Mouse (Mus musculus): ENCODE results near the gene Arhgap32. TPM values are rescaled to one million over a fixed set of nuclear protein-coding genes. Genes with fewer than 3 reads are reported as not detected.

Arhgap32 gene
- polyA plus RNA-seq, 1 experiment from 2014 or later: 4.3 TPM

GRCm38 (mm10) chr9:32253721-32254120, 137.8 kb downstream of the Arhgap32 start:
- 87% methylated on average over 4 of the region's 4 CpGs for WGBS
- Histone ChIP-seq H3K4me3 (no peak overlapping the region), H3K36me3 (peaks cover 65% of the 10 kb centered on the region), H3K27ac (no peak overlapping the region), H3K27me3 (ENCODE audit: insufficient read depth, poor library complexity, severe bottlenecking) (no peaks in the 10 kb centered on the region), H3K4me1 (peaks cover 10% of the 10 kb centered on the region), H3K9me3 (no peaks in the 10 kb centered on the region)
- DNase-seq (ENCODE audit: low spot score): no peak

DNA sequence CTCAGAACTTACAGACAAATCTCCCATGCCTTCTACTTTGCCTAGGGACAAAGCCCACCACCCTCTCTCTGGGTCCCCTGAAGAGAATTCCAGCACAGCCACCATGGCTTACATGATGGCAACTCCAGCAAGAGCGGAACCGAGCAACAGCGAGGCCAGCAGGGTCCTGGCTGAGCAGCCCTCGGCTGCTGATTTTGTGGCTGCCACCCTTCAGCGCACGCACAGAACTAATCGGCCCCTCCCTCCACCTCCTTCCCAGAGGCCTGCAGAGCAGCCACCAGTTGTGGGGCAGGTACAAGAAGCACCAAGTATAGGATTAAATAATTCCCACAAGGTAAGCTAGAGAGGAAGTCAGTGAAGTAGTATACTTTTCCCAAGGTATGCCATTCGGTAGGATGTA, 141.4 kb downstream of the Arhgap32 start:
- H3K27me3 ChIP-seq (ENCODE audit: insufficient read depth, poor library complexity, severe bottlenecking): no peaks in the 10 kb centered on the region
- peaks cover 10% of the 10 kb centered on the region for H3K4me1 ChIP-seq
- no peak overlapping the region for H3K27ac ChIP-seq
- H3K4me3 ChIP-seq: no peak overlapping the region
- WGBS: 79% methylated on average over 8 of the region's 8 CpGs
- DNase-seq (ENCODE audit: low spot score): no peak
- peaks cover 64% of the 10 kb centered on the region for H3K36me3 ChIP-seq
- no peaks in the 10 kb centered on the region for H3K9me3 ChIP-seq

GRCm38 (mm10) chr9:32257882-32258281, 141.9 kb downstream of the Arhgap32 start:
- H3K27me3 ChIP-seq (ENCODE audit: insufficient read depth, poor library complexity, severe bottlenecking): no peaks in the 10 kb centered on the region
- no peaks in the 10 kb centered on the region for H3K9me3 ChIP-seq
- no peak overlapping the region for H3K4me3 ChIP-seq
- WGBS: 55% methylated on average over 2 of the region's 2 CpGs
- DNase-seq (ENCODE audit: low spot score): no peak
- H3K36me3 ChIP-seq: peaks cover 65% of the 10 kb centered on the region
- H3K27ac ChIP-seq: no peak overlapping the region
- peaks cover 10% of the 10 kb centered on the region for H3K4me1 ChIP-seq

GRCm38 (mm10) chr9:32271896-32272444, 156.0 kb downstream of the Arhgap32 start:
- WGBS: 16% methylated on average over 5 of the region's 5 CpGs
- no peaks in the 10 kb centered on the region for H3K9me3 ChIP-seq
- no peak overlapping the region for H3K27ac ChIP-seq
- no peaks in the 10 kb centered on the region for H3K4me1 ChIP-seq
- no peaks in the 10 kb centered on the region for H3K36me3 ChIP-seq
- H3K4me3 ChIP-seq: no peak overlapping the region
- DNase-seq (ENCODE audit: low spot score): no peak
- no peaks in the 10 kb centered on the region for H3K27me3 ChIP-seq (ENCODE audit: insufficient read depth, poor library complexity, severe bottlenecking)

DNA sequence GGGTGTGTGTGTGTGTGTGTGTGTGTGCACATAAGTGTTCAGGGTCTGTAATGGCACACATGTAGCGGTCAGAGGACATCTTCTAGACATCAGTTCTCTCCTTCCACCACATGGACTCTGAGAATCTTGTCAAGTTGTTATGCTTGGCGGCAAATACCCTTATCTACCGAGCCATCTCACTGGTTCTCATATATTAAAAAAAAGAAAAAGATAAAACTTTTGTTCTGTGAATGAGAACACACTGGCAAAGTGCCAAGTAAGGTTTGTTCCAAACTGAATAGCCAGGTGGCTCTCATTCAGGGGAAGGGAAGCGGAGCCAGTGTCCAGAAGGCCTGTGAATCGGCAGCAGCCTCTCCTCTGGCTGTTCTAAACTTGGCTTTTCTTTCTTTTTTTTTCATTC, 162.1 kb downstream of the Arhgap32 start:
- Histone ChIP-seq H3K27ac (no peak overlapping the region), H3K4me3 (no peak overlapping the region), H3K9me3 (no peaks in the 10 kb centered on the region), H3K4me1 (peaks cover 15% of the 10 kb centered on the region), H3K27me3 (ENCODE audit: insufficient read depth, poor library complexity, severe bottlenecking) (no peaks in the 10 kb centered on the region), H3K36me3 (no peaks in the 10 kb centered on the region)
- 84% methylated on average over 5 of the region's 5 CpGs for WGBS
- no peak for DNase-seq (ENCODE audit: low spot score)

GRCm38 (mm10) chr9:32279789-32280188, 163.9 kb downstream of the Arhgap32 start:
- H3K36me3 ChIP-seq: no peaks in the 10 kb centered on the region
- WGBS: 54% methylated on average over 3 of the region's 3 CpGs
- H3K27ac ChIP-seq: no peak overlapping the region; the same call in 1 of the 2 replicates

GRCm38 (mm10) chr9:32280456-32280855, 164.5 kb downstream of the Arhgap32 start:
- peaks cover 15% of the 10 kb centered on the region for H3K4me1 ChIP-seq
- H3K27ac ChIP-seq: no peak overlapping the region
- no peak for DNase-seq (ENCODE audit: low spot score)
- H3K4me3 ChIP-seq: no peak overlapping the region
- H3K27me3 ChIP-seq (ENCODE audit: insufficient read depth, poor library complexity, severe bottlenecking): no peaks in the 10 kb centered on the region
- WGBS: 53% methylated on average over 5 of the region's 5 CpGs
- H3K9me3 ChIP-seq: no peaks in the 10 kb centered on the region
- no peaks in the 10 kb centered on the region for H3K36me3 ChIP-seq

More at GRCm38 (mm10) chr9:32279789-32280188, 163.9 kb downstream of the Arhgap32 start:
- H3K4me1 ChIP-seq: peaks cover 15% of the 10 kb centered on the region
- no peaks in the 10 kb centered on the region for H3K9me3 ChIP-seq
- no peak overlapping the region for H3K4me3 ChIP-seq
- no peak for DNase-seq (ENCODE audit: low spot score)
- no peaks in the 10 kb centered on the region for H3K27me3 ChIP-seq (ENCODE audit: insufficient read depth, poor library complexity, severe bottlenecking)

- no peaks in the 10 kb centered on the region for H3K36me3 ChIP-seq
- 90% methylated on average over 5 of the region's 5 CpGs for WGBS
- no peaks in the 10 kb centered on the region for H3K9me3 ChIP-seq
- H3K27me3 ChIP-seq (ENCODE audit: insufficient read depth, poor library complexity, severe bottlenecking): no peaks in the 10 kb centered on the region
- H3K27ac ChIP-seq: no peak overlapping the region
- no peak for DNase-seq (ENCODE audit: low spot score)
- H3K4me1 ChIP-seq: peaks cover 15% of the 10 kb centered on the region
- H3K4me3 ChIP-seq: no peak overlapping the region
Observed at GRCm38 (mm10) chr9:32283591-32283990, 167.7 kb downstream of the Arhgap32 start.

GRCm38 (mm10) chr9:32291618-32292017, 175.7 kb downstream of the Arhgap32 start:
- no peak overlapping the region for H3K4me3 ChIP-seq
- WGBS: 49% methylated on average over 7 of the region's 7 CpGs
- H3K27ac ChIP-seq: no peak overlapping the region
- DNase-seq (ENCODE audit: low spot score): no peak
- H3K36me3 ChIP-seq: no peaks in the 10 kb centered on the region
- peaks cover 20% of the 10 kb centered on the region for H3K4me1 ChIP-seq
- H3K9me3 ChIP-seq: no peaks in the 10 kb centered on the region
- no peaks in the 10 kb centered on the region for H3K27me3 ChIP-seq (ENCODE audit: insufficient read depth, poor library complexity, severe bottlenecking)

DNA sequence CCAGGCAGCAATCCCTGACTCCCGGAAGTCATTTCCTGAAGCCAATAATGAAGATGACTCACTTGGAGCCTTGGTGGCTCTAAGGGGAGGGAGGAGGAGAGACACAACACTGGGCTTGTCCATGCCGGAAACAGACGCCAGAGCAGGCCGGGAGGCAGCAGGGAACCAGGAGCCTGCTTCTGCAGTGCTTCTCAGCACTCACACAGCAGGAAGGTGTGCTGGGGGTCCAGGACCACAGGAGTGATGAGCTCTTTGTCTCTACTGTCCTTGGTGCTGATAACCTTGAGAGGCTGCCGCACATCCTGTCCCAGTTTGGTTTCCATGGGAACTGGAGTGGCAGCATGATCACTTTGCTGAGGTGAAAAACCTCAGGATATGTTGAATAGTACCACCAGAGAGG, 176.8 kb downstream of the Arhgap32 start:
- no peaks in the 10 kb centered on the region for H3K27me3 ChIP-seq (ENCODE audit: insufficient read depth, poor library complexity, severe bottlenecking)

DNA sequence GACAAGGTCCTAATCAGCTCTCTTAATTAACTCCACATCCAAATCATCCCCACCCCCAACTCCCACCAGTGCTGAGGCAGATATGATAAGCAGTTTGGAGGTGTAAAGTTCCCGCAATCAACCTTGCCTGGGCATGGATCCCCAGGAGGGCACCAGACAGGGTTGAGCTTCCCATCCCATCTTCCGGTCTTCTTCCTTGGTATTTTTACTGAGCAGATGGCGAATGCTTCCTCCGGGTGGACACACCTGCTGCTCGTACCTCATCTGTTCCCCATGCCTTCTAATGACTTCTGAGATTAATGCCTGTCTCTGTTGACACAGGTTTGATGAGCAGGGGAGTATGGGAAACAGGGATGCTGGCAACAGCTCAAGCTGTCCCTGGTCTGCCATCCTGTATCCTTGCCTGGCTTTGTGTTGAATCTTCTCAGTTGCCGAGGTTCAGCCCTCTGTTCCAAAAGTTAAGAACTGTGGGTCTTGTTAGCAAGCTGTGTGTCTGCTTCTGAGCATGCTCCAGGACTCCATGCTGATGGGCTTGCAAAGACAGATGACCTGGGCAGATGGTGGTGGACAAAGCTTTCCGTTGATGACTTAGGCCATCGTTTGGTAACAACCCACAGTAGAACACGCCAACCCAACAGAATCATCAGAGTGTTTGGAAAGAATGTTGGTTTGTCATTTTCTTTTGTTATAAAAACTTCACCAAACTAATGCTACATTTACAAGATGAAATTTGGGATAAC, 179.3 kb downstream of the Arhgap32 start:
- Histone ChIP-seq H3K4me1 (peaks cover 20% of the 10 kb centered on the region), H3K36me3 (no peaks in the 10 kb centered on the region), H3K27me3 (ENCODE audit: insufficient read depth, poor library complexity, severe bottlenecking) (no peaks in the 10 kb centered on the region), H3K27ac (no peak overlapping the region), H3K9me3 (no peaks in the 10 kb centered on the region), H3K4me3 (no peak overlapping the region)
- WGBS: 77% methylated on average over 9 of the region's 9 CpGs
- DNase-seq (ENCODE audit: low spot score): no peak

More for the DNA sequence above, 176.8 kb downstream of the Arhgap32 start:
- Histone ChIP-seq H3K36me3 (no peaks in the 10 kb centered on the region), H3K27ac (no peak overlapping the region), H3K4me1 (peaks cover 20% of the 10 kb centered on the region), H3K4me3 (no peak overlapping the region), H3K9me3 (no peaks in the 10 kb centered on the region)
- 13% methylated on average over 5 of the region's 5 CpGs for WGBS
- no peak for DNase-seq (ENCODE audit: low spot score)

GRCm38 (mm10) chr9:32302501-32303150, 186.7 kb downstream of the Arhgap32 start:
- Histone ChIP-seq H3K4me1 (no peaks in the 10 kb centered on the region), H3K4me3 (no peak overlapping the region), H3K9me3 (no peaks in the 10 kb centered on the region), H3K27ac (no peak overlapping the region), H3K27me3 (ENCODE audit: insufficient read depth, poor library complexity, severe bottlenecking) (no peaks in the 10 kb centered on the region), H3K36me3 (no peaks in the 10 kb centered on the region)
- DNase-seq (ENCODE audit: low spot score): no peak
- WGBS: 85% methylated on average over 13 of the region's 13 CpGs

DNA sequence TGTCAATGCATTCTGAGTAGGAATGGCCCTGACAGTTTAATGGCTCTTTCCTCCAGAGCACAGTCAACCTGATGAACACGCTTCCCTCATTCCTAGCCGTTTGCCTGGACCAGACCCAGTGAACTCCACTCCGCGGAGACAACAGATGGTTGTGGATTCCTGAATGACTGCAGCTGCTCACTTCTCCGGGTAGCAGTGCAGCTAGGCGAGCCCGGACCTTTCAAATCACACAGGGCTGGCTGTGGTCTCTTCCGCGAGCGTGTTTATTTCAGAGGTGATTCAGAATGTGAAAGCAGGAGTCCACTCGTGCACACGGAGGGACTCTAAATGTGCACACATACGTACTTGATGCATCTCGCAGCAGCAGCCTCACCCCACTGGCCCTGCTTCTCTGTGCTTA, 195.8 kb downstream of the Arhgap32 start:
- Histone ChIP-seq H3K4me3 (no peak overlapping the region), H3K27ac (0 out of 2 replicates have a peak overlapping the region, but pooled peaks have one; percentile 22), H3K27me3 (ENCODE audit: insufficient read depth, poor library complexity, severe bottlenecking) (no peaks in the 10 kb centered on the region), H3K9me3 (no peaks in the 10 kb centered on the region), H3K4me1 (peaks cover 50% of the 10 kb centered on the region), H3K36me3 (peaks cover 18% of the 10 kb centered on the region)
- DNase-seq (ENCODE audit: low spot score): no peak
- WGBS: 61% methylated on average over 14 of the region's 14 CpGs
